Mouse (Mus musculus): ENCODE measurements around the gene Tmem114. TPM values are rescaled to one million over a fixed set of nuclear protein-coding genes. Genes with fewer than 3 reads are reported as not detected.

Gene Tmem114
- polyA plus RNA-seq, 1 experiment: not detected

GRCm38 (mm10) chr16:8417011-8417720 lies 7.8 kb downstream of the Tmem114 start:
- TF ChIP-seq EP300 (IDR thresholded peaks at IDR 0.05; ENCODE audit: insufficient read depth, low read depth, low read length) (no peak), CTCF (IDR thresholded peaks at IDR 0.05; ENCODE audit: low read depth, low read length) (no peak), POLR2A (IDR thresholded peaks at IDR 0.05; ENCODE audit: insufficient read depth, low read length) (no peak)
- no peak overlapping the region for H3K4me3 ChIP-seq (ENCODE audit: low read depth, low read length)
- no peaks in the 10 kb centered on the region for H3K27me3 ChIP-seq (ENCODE audit: control insufficient read depth, insufficient read depth, low read length, poor library complexity, severe bottlenecking)
- no peak overlapping the region for H3K9ac ChIP-seq (ENCODE audit: low read depth, poor library complexity, severe bottlenecking)
- no peaks in the 10 kb centered on the region for H3K36me3 ChIP-seq (ENCODE audit: control insufficient read depth, insufficient read depth, low read length, poor library complexity, severe bottlenecking)
- H3K9me3 ChIP-seq (replicated peaks; ENCODE audit: control insufficient read depth, insufficient read depth, low read length, poor library complexity, severe bottlenecking): no peaks in the 10 kb centered on the region
- no peaks in the 10 kb centered on the region for H3K4me1 ChIP-seq (ENCODE audit: control insufficient read depth, insufficient read depth, low read length)
- H3K27ac ChIP-seq (ENCODE audit: insufficient read depth, low read length): no peak overlapping the region

GRCm38 (mm10) chr16:8415996-8416395 lies 8.9 kb downstream of the Tmem114 start:
- Histone ChIP-seq H3K4me1 (ENCODE audit: control insufficient read depth, insufficient read depth, low read length) (no peaks in the 10 kb centered on the region), H3K9ac (ENCODE audit: low read depth, poor library complexity, severe bottlenecking) (no peak overlapping the region)

DNA sequence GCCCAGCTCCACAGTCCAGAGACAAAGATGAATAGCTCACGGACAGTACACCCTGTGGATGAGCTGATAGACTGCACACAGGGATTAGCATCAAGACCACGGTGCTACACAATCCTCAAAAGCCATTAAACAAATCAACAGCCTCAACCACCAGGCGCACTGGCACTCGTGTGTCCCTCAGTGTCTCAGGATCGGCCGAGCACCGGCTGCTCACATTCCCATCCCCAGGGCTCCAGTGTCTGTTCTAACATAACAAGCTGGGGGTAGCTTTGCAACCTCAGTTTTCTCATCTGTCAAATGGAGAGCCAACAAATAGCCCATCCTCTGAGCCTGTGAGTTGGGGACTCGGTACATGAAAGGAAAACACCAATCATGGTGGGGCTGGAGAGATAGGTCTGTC lies 11.5 kb downstream of the Tmem114 start:
- Histone ChIP-seq H3K36me3 (ENCODE audit: control insufficient read depth, insufficient read depth, low read length, poor library complexity, severe bottlenecking) (no peaks in the 10 kb centered on the region), H3K27ac (ENCODE audit: insufficient read depth, low read length) (no peak overlapping the region), H3K27me3 (ENCODE audit: control insufficient read depth, insufficient read depth, low read length, poor library complexity, severe bottlenecking) (no peaks in the 10 kb centered on the region), H3K4me1 (ENCODE audit: control insufficient read depth, insufficient read depth, low read length) (no peaks in the 10 kb centered on the region), H3K9me3 (replicated peaks; ENCODE audit: control insufficient read depth, insufficient read depth, low read length, poor library complexity, severe bottlenecking) (no peaks in the 10 kb centered on the region), H3K9ac (ENCODE audit: low read depth, poor library complexity, severe bottlenecking) (no peak overlapping the region), H3K4me3 (ENCODE audit: low read depth, low read length) (no peak overlapping the region)
- no peak for TF ChIP-seq CTCF (IDR thresholded peaks at IDR 0.05; ENCODE audit: low read depth, low read length)
- TF ChIP-seq POLR2A (IDR thresholded peaks at IDR 0.05; ENCODE audit: insufficient read depth, low read length): no peak
- TF ChIP-seq EP300 (IDR thresholded peaks at IDR 0.05; ENCODE audit: insufficient read depth, low read depth, low read length): no peak

More at GRCm38 (mm10) chr16:8415996-8416395, 8.9 kb downstream of the Tmem114 start:
- H3K4me3 ChIP-seq (ENCODE audit: low read depth, low read length): no peak overlapping the region
- no peaks in the 10 kb centered on the region for H3K9me3 ChIP-seq (replicated peaks; ENCODE audit: control insufficient read depth, insufficient read depth, low read length, poor library complexity, severe bottlenecking)
- no peaks in the 10 kb centered on the region for H3K36me3 ChIP-seq (ENCODE audit: control insufficient read depth, insufficient read depth, low read length, poor library complexity, severe bottlenecking)
- H3K27ac ChIP-seq (ENCODE audit: insufficient read depth, low read length): no peak overlapping the region
- no peak for TF ChIP-seq EP300 (IDR thresholded peaks at IDR 0.05; ENCODE audit: insufficient read depth, low read depth, low read length)
- TF ChIP-seq POLR2A (IDR thresholded peaks at IDR 0.05; ENCODE audit: insufficient read depth, low read length): no peak
- TF ChIP-seq CTCF (IDR thresholded peaks at IDR 0.05; ENCODE audit: low read depth, low read length): no peak
- H3K27me3 ChIP-seq (ENCODE audit: control insufficient read depth, insufficient read depth, low read length, poor library complexity, severe bottlenecking): no peaks in the 10 kb centered on the region

DNA sequence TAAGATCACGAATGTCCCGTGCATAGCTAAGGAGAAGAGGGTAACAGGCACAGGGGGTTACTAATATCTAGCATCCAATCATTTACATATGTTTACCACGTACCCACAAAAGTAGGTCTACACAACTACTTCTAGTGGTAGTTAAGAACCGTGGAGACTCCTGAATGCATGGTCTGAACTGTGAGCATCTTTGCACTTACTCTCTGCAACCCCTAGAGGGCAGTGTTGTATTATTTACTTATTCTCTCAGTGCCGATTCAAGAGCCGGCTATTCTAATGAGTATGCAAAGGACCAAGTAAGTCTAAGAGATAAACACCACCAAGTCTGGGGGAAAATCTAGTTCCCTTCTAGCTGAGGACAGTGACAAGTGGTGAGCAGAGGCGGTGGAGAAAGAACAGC lies 12.7 kb downstream of the Tmem114 start:
- Histone ChIP-seq H3K4me3 (ENCODE audit: low read depth, low read length) (no peak overlapping the region), H3K36me3 (ENCODE audit: control insufficient read depth, insufficient read depth, low read length, poor library complexity, severe bottlenecking) (no peaks in the 10 kb centered on the region), H3K27ac (ENCODE audit: insufficient read depth, low read length) (no peak overlapping the region), H3K27me3 (ENCODE audit: control insufficient read depth, insufficient read depth, low read length, poor library complexity, severe bottlenecking) (no peaks in the 10 kb centered on the region), H3K4me1 (ENCODE audit: control insufficient read depth, insufficient read depth, low read length) (no peaks in the 10 kb centered on the region), H3K9ac (ENCODE audit: low read depth, poor library complexity, severe bottlenecking) (no peak overlapping the region), H3K9me3 (replicated peaks; ENCODE audit: control insufficient read depth, insufficient read depth, low read length, poor library complexity, severe bottlenecking) (no peaks in the 10 kb centered on the region)
- TF ChIP-seq POLR2A (IDR thresholded peaks at IDR 0.05; ENCODE audit: insufficient read depth, low read length): no peak
- TF ChIP-seq EP300 (IDR thresholded peaks at IDR 0.05; ENCODE audit: insufficient read depth, low read depth, low read length): no peak
- peak; percentile 37 for TF ChIP-seq CTCF (IDR thresholded peaks at IDR 0.05; ENCODE audit: low read depth, low read length)

DNA sequence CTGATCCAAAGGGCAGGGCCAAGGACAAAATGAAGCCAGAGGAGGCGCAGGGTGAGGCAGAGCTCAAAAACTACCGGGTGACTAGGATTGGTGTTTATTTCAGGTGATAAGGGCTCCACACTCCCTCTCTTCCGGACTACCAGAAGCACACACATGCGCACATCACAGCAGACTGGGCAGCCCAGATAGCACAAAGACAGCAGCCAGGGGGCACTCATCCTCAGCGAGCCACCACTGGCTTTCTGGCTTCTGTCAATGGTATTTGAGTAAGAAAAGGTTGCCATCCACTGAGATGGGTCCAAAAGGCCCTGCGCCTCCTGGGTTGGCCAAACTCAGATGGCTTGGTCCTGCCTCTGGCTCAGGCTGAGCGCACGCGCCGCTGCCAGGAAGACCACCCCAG lies 15.7 kb downstream of the Tmem114 start:
- Histone ChIP-seq H3K4me3 (ENCODE audit: low read depth, low read length) (peak overlapping the region; percentile 42), H3K27me3 (ENCODE audit: control insufficient read depth, insufficient read depth, low read length, poor library complexity, severe bottlenecking) (no peaks in the 10 kb centered on the region), H3K9ac (ENCODE audit: low read depth, poor library complexity, severe bottlenecking) (no peak overlapping the region), H3K36me3 (ENCODE audit: control insufficient read depth, insufficient read depth, low read length, poor library complexity, severe bottlenecking) (no peaks in the 10 kb centered on the region), H3K4me1 (ENCODE audit: control insufficient read depth, insufficient read depth, low read length) (no peaks in the 10 kb centered on the region), H3K9me3 (replicated peaks; ENCODE audit: control insufficient read depth, insufficient read depth, low read length, poor library complexity, severe bottlenecking) (no peaks in the 10 kb centered on the region), H3K27ac (ENCODE audit: insufficient read depth, low read length) (no peak overlapping the region)
- TF ChIP-seq CTCF (IDR thresholded peaks at IDR 0.05; ENCODE audit: low read depth, low read length): peak; percentile 73
- TF ChIP-seq POLR2A (IDR thresholded peaks at IDR 0.05; ENCODE audit: insufficient read depth, low read length): no peak

DNA sequence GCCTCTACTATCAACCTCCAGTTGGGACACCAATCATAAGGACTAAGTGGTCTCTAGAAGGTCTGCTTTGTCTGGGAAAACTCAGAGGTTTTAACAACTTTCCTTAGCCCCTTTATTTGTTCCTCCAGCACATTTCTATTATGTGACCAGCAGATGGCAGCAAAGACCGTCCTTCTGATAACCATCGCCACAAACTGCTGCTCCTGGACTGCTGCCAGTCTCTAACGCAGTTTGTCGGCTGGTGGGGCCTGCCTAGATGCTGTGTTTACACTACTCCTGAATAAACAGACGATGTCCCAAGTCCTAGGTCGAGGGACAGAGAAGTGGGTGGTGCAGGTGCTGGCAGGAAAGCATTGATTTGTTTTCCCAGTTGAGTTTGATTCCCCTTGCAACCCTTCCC lies 18.2 kb downstream of the Tmem114 start:
- H3K4me1 ChIP-seq (ENCODE audit: control insufficient read depth, insufficient read depth, low read length): no peaks in the 10 kb centered on the region
- H3K4me3 ChIP-seq (ENCODE audit: low read depth, low read length): no peak overlapping the region
- no peak overlapping the region for H3K9ac ChIP-seq (ENCODE audit: low read depth, poor library complexity, severe bottlenecking)

More for the DNA sequence above, 18.2 kb downstream of the Tmem114 start:
- no peak for TF ChIP-seq EP300 (IDR thresholded peaks at IDR 0.05; ENCODE audit: insufficient read depth, low read depth, low read length)
- TF ChIP-seq POLR2A (IDR thresholded peaks at IDR 0.05; ENCODE audit: insufficient read depth, low read length): no peak
- TF ChIP-seq CTCF (IDR thresholded peaks at IDR 0.05; ENCODE audit: low read depth, low read length): peak; percentile 61
- Histone ChIP-seq H3K27ac (ENCODE audit: insufficient read depth, low read length) (no peak overlapping the region), H3K36me3 (ENCODE audit: control insufficient read depth, insufficient read depth, low read length, poor library complexity, severe bottlenecking) (no peaks in the 10 kb centered on the region), H3K9me3 (replicated peaks; ENCODE audit: control insufficient read depth, insufficient read depth, low read length, poor library complexity, severe bottlenecking) (no peaks in the 10 kb centered on the region), H3K27me3 (ENCODE audit: control insufficient read depth, insufficient read depth, low read length, poor library complexity, severe bottlenecking) (no peaks in the 10 kb centered on the region)

Data from ES-Bruce4 (cell line).